Mouse (Mus musculus): Measurements from ENCODE around the gene N4bp2. TPM values are rescaled to one million over a fixed set of nuclear protein-coding genes. Genes with fewer than 3 reads are reported as not detected.

N4bp2 gene
- polyA plus RNA-seq, 1 experiment from 2014 or later: 18.0 TPM

GRCm38 (mm10) chr5:65748880-65749279, 14.4 kb upstream of the N4bp2 start:
- no peak overlapping the region for H3K9ac ChIP-seq
- 0 out of 2 replicates have a peak, but pooled peaks cover 4% of the 10 kb centered on the region for H3K4me1 ChIP-seq
- no peaks in the 10 kb centered on the region for H3K27me3 ChIP-seq
- no peak overlapping the region for H3K4me2 ChIP-seq
- no peak overlapping the region for H3K27ac ChIP-seq
- ATAC-seq (ENCODE audit: borderline replicate concordance, extremely low read depth, low FRiP score, low TSS enrichment): no peak
- no peak overlapping the region for H3K4me3 ChIP-seq
- H3K36me3 ChIP-seq: no peaks in the 10 kb centered on the region
- H3K9me3 ChIP-seq: no peaks in the 10 kb centered on the region

- Histone ChIP-seq H3K4me3 (no peak overlapping the region), H3K4me1 (0 out of 2 replicates have a peak, but pooled peaks cover 4% of the 10 kb centered on the region), H3K9me3 (no peaks in the 10 kb centered on the region), H3K4me2 (no peak overlapping the region), H3K9ac (no peak overlapping the region), H3K36me3 (no peaks in the 10 kb centered on the region), H3K27ac (no peak overlapping the region), H3K27me3 (no peaks in the 10 kb centered on the region)
- ATAC-seq (ENCODE audit: borderline replicate concordance, extremely low read depth, low FRiP score, low TSS enrichment): no peak
- WGBS: 31% methylated on average over 4 of the region's 4 CpGs
Measured at GRCm38 (mm10) chr5:65752021-65752420, 11.3 kb upstream of the N4bp2 start.

GRCm38 (mm10) chr5:65755859-65756258, 7.5 kb upstream of the N4bp2 start:
- H3K27ac ChIP-seq: no peak overlapping the region
- no peak overlapping the region for H3K9ac ChIP-seq
- H3K4me3 ChIP-seq: no peak overlapping the region
- H3K4me2 ChIP-seq: no peak overlapping the region
- no peaks in the 10 kb centered on the region for H3K36me3 ChIP-seq
- 74% methylated on average over 5 of the region's 5 CpGs for WGBS
- H3K9me3 ChIP-seq: no peaks in the 10 kb centered on the region
- no peak for ATAC-seq (ENCODE audit: borderline replicate concordance, extremely low read depth, low FRiP score, low TSS enrichment)
- no peaks in the 10 kb centered on the region for H3K27me3 ChIP-seq
- 0 out of 2 replicates have a peak, but pooled peaks cover 6% of the 10 kb centered on the region for H3K4me1 ChIP-seq

- no peak overlapping the region for H3K9ac ChIP-seq
- 95% methylated on average over 1 of the region's 1 CpGs for WGBS
- no peak overlapping the region for H3K4me3 ChIP-seq
- H3K4me1 ChIP-seq: peaks cover 13% of the 10 kb centered on the region
- H3K36me3 ChIP-seq: no peaks in the 10 kb centered on the region
- no peak overlapping the region for H3K4me2 ChIP-seq
- H3K27me3 ChIP-seq: no peaks in the 10 kb centered on the region
- ATAC-seq (ENCODE audit: borderline replicate concordance, extremely low read depth, low FRiP score, low TSS enrichment): no peak
- H3K9me3 ChIP-seq: no peaks in the 10 kb centered on the region
- H3K27ac ChIP-seq: no peak overlapping the region
Measured at GRCm38 (mm10) chr5:65757110-65757509, 6.2 kb upstream of the N4bp2 start.

DNA sequence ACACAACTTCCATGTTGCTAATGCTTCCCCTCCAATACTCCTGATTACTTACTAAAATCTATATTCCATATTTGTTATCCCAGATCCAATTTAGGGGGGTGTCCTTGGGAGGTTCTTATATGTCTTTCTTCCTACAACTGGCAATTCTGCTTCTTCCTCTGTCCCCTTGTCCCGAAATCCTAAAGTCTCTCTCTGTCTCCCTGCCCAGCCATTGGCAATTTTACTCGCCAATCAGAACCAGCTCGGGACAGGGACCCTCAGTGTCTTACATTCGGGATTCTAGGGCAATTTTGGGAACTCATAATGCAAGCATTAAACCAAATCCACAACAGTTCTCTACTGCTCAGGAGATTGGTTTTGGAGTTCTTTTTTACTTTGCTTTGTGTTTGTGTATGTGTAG, 3.3 kb upstream of the N4bp2 start:
- 91% methylated on average over 4 of the region's 4 CpGs for WGBS
- H3K4me3 ChIP-seq: no peak overlapping the region
- no peak for ATAC-seq (ENCODE audit: borderline replicate concordance, extremely low read depth, low FRiP score, low TSS enrichment)
- peaks cover 11% of the 10 kb centered on the region for H3K4me1 ChIP-seq
- no peak overlapping the region for H3K4me2 ChIP-seq
- no peaks in the 10 kb centered on the region for H3K9me3 ChIP-seq
- no peak overlapping the region for H3K9ac ChIP-seq
- H3K27ac ChIP-seq: no peak overlapping the region
- H3K27me3 ChIP-seq: no peaks in the 10 kb centered on the region
- H3K36me3 ChIP-seq: no peaks in the 10 kb centered on the region

DNA sequence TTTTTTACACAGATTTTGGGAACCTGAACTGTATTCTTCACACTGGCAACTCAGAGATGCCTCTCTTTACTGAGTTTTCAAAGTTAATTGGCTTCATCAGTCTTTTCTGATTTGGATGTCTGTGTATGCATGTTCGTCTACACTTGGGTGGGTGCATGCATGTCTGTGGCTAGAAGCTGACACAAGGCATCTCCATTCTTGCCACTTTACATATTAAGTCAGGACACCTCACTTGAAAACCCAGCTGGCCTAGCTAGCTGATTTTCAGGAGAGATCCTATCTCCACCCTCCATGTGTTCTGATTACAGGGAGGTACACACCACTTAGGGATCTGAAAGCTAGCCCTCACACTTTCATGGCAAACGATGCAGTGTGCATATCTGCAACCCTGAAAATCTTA, 2.7 kb upstream of the N4bp2 start:
- Histone ChIP-seq H3K27me3 (no peaks in the 10 kb centered on the region), H3K4me2 (no peak overlapping the region), H3K9me3 (no peaks in the 10 kb centered on the region), H3K4me1 (peaks cover 13% of the 10 kb centered on the region), H3K9ac (no peak overlapping the region), H3K4me3 (no peak overlapping the region), H3K36me3 (no peaks in the 10 kb centered on the region), H3K27ac (no peak overlapping the region)
- WGBS: 79% methylated on average over 2 of the region's 2 CpGs
- no peak for ATAC-seq (ENCODE audit: borderline replicate concordance, extremely low read depth, low FRiP score, low TSS enrichment)

GRCm38 (mm10) chr5:65761020-65761419, 2.3 kb upstream of the N4bp2 start:
- no peak overlapping the region for H3K9ac ChIP-seq
- H3K27me3 ChIP-seq: no peaks in the 10 kb centered on the region
- H3K36me3 ChIP-seq: no peaks in the 10 kb centered on the region
- no peak overlapping the region for H3K4me2 ChIP-seq
- no peak overlapping the region for H3K4me3 ChIP-seq
- H3K27ac ChIP-seq: no peak overlapping the region
- WGBS: 39% methylated on average over 5 of the region's 5 CpGs
- ATAC-seq (ENCODE audit: borderline replicate concordance, extremely low read depth, low FRiP score, low TSS enrichment): no peak
- H3K9me3 ChIP-seq: no peaks in the 10 kb centered on the region
- H3K4me1 ChIP-seq: peaks cover 14% of the 10 kb centered on the region

DNA sequence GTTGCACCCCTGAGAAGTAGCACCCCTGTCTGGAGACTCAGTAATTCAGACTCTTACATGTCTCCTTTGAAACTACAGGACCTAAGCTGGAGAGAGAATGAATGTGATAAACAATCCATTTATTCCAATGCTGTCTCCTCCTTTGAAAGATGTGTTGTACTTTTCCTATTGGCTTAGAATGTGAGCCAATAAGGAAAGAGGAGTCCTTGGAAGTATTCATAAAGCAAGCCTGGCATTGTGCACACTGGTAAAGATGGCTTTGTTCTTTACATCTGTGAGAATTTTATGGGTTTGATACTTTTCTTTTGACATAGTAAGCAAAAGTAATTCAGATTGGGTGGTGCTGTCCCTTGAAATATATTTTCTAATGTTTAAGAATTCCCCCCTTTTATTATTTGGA, 1.4 kb upstream of the N4bp2 start:
- H3K9ac ChIP-seq: no peak overlapping the region
- no peak overlapping the region for H3K27ac ChIP-seq
- peak overlapping the region; percentile 35 for H3K4me2 ChIP-seq

DNA sequence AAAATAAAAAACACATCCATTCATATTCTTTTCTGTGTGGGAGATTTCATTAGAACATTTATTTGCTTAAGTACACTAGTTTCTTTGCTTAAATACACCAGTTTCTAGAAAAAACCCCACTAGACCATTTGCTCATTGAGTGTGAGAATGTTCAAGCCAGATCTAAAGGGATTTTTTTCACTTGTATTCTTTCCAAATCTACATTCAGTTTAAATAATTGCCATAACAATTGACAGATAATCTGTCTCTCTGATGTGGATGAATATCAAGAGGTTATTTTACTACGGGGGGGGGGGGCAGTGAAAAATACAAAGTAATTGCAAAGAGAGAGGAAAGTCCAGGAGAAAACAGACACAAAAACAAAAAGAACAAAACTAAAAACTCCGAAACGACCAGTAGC, 635 bp upstream of the N4bp2 start:
- Histone ChIP-seq H3K4me2 (peak overlapping the region; percentile 68), H3K36me3 (no peaks in the 10 kb centered on the region), H3K9me3 (no peaks in the 10 kb centered on the region), H3K27me3 (no peaks in the 10 kb centered on the region), H3K27ac (peak overlapping the region; percentile 100), H3K4me1 (peaks cover 14% of the 10 kb centered on the region), H3K4me3 (peak overlapping the region; percentile 94), H3K9ac (peak overlapping the region; percentile 100)
- ATAC-seq (ENCODE audit: borderline replicate concordance, extremely low read depth, low FRiP score, low TSS enrichment): no peak
- 0% methylated on average over 3 of the region's 3 CpGs for WGBS

More for the DNA sequence above, 1.4 kb upstream of the N4bp2 start:
- no peak for ATAC-seq (ENCODE audit: borderline replicate concordance, extremely low read depth, low FRiP score, low TSS enrichment)
- Histone ChIP-seq H3K9me3 (no peaks in the 10 kb centered on the region), H3K27me3 (no peaks in the 10 kb centered on the region), H3K36me3 (no peaks in the 10 kb centered on the region), H3K4me1 (peaks cover 14% of the 10 kb centered on the region), H3K4me3 (no peak overlapping the region)

DNA sequence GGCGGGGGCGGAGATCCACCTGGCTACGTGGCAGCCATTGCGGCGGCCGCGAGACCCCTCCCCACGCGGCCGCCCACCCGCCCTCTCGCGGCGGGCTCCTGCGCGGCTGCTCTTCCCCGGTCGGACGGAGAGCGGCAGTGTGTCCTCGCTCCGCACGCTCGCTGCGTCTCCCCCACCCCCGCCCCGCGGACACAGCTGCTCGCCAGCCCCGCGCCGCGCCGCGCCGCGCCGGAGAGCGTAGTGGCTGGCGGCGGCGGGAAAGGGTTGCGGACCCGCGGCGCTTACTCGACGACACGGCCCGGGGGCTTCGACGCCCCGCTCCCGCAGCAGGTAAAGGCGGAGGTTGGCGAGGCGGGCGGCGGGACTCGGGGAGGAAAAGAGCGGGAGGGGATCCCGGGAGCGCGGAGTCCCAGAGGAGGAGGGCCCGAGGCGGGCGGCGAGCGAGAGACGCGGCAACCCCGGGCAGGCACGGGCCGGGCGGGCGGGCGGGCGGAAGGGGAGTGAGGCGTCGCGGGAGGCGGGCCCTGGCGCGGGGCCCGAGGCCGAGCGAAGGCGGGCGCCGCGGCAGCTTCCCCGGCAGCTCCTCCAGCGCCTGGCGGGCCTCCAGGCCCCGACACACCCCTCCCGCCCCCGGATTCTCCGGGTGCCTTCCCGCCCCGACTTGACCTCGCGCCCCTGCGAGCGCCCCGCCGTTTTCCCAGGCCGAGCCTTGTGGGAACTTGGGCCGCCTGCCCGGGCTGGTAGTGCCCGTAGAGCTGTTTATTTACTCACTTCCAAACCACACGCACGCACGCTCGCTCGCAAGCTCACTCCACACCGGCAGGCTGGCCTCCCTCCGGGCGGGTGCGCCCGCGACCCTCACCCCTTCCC, 830 bp downstream of the N4bp2 start:
- peak overlapping the region; percentile 100 for H3K9ac ChIP-seq
- ATAC-seq (ENCODE audit: borderline replicate concordance, extremely low read depth, low FRiP score, low TSS enrichment): peak; percentile 88
- no peaks in the 10 kb centered on the region for H3K36me3 ChIP-seq
- H3K4me2 ChIP-seq: peak overlapping the region; percentile 68
- no peaks in the 10 kb centered on the region for H3K27me3 ChIP-seq
- H3K4me3 ChIP-seq: peak overlapping the region; percentile 94
- peaks cover 14% of the 10 kb centered on the region for H3K4me1 ChIP-seq
- under 1% methylated on average over 61 of the region's 121 CpGs for WGBS
- H3K27ac ChIP-seq: peak overlapping the region; percentile 100
- H3K9me3 ChIP-seq: no peaks in the 10 kb centered on the region

- Histone ChIP-seq H3K9me3 (no peaks in the 10 kb centered on the region), H3K4me3 (peak overlapping the region; percentile 94), H3K27me3 (no peaks in the 10 kb centered on the region), H3K4me2 (peak overlapping the region; percentile 68), H3K27ac (peak overlapping the region; percentile 100), H3K4me1 (peaks cover 14% of the 10 kb centered on the region), H3K9ac (peak overlapping the region; percentile 100), H3K36me3 (no peaks in the 10 kb centered on the region)
- 2% methylated on average over 36 of the region's 36 CpGs for WGBS
- peak; percentile 80 for ATAC-seq (ENCODE audit: borderline replicate concordance, extremely low read depth, low FRiP score, low TSS enrichment)
Measured at GRCm38 (mm10) chr5:65764786-65765634, 1.7 kb downstream of the N4bp2 start.

DNA sequence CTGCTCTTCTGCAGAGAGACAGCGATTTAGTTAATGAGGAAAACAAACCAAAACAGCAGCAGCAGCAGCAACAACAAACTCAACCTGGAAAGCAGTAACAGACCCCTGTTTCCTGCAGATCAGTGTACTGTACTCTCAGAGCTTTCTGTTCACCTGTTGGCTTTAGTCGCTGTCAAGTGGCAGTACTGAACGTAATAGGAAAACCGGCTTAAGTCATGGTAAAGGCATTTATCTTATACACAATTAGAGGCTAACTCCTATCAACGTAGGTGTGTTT, 2.3 kb downstream of the N4bp2 start:
- H3K4me3 ChIP-seq: peak overlapping the region; percentile 94
- no peak for ATAC-seq (ENCODE audit: borderline replicate concordance, extremely low read depth, low FRiP score, low TSS enrichment)
- no peaks in the 10 kb centered on the region for H3K27me3 ChIP-seq
- H3K9ac ChIP-seq: peak overlapping the region; percentile 2; the same call in 1 of the 2 replicates
- 34% methylated on average over 5 of the region's 5 CpGs for WGBS
- no peaks in the 10 kb centered on the region for H3K9me3 ChIP-seq
- H3K4me2 ChIP-seq: peak overlapping the region; percentile 68
- peak overlapping the region; percentile 100 for H3K27ac ChIP-seq
- no peaks in the 10 kb centered on the region for H3K36me3 ChIP-seq
- peaks cover 14% of the 10 kb centered on the region for H3K4me1 ChIP-seq
